Mouse (Mus musculus): ENCODE measurements around the gene 4931414P19Rik.

DNA sequence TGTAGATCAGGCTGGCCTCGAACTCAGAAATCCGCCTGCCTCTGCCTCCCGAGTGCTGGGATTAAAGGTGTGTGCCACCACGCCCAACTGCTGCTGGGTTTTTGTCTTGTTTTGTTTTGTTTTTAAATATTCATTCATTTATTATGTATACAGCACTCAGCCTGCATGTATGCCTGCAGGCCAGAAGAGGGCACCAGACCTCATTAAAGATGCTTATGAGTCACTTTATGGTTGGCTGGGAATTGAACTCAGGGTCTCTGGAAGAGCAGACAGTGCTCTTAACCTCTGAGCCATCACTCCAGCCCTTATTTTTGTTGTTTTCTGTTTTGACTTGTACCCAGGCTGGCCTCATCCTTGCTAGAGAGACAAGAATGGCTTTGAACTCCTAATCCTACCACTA is 4.2 kb upstream of the 4931414P19Rik start:
- TF ChIP-seq POLR2A (IDR thresholded peaks at IDR 0.05; ENCODE audit: low read depth, low read length) (no peak), CTCF (IDR thresholded peaks at IDR 0.05; ENCODE audit: borderline replicate concordance, insufficient read depth, low read length) (peak; percentile 28; the same call in 1 of the 2 replicates)

Data from embryonic fibroblast, embryonic 13.5 days (primary cell).